Mouse (Mus musculus) embryonic fibroblast, embryonic 13.5 days (primary cell): ENCODE data around the gene Ubr1. TPM values are rescaled to one million over a fixed set of nuclear protein-coding genes. Genes with fewer than 3 reads are reported as not detected.

ENCODE experiments used
- H3K27ac ChIP-seq: 2 replicates; pipeline ENCODE4 v1.5.1; 2012; ENCODE audit warnings: low read length, control low read depth, inconsistent platforms; ENCODE audit not compliant: insufficient read depth
- H3K4me1 ChIP-seq: 2 replicates; pipeline ENCODE4 v1.6.1; 2011; ENCODE audit warnings: low read length; ENCODE audit not compliant: control insufficient read depth, insufficient read depth
- H3K4me3 ChIP-seq: 2 replicates; pipeline ENCODE4 v1.5.1; 2011; ENCODE audit warnings: mild to moderate bottlenecking, control low read depth, low read length; ENCODE audit not compliant: insufficient read depth
- CTCF ChIP-seq: IDR thresholded peaks from 2 replicates; pipeline ENCODE4 v1.5.1; 2011; ENCODE audit warnings: mild to moderate bottlenecking, control low read depth, low read length, moderate library complexity, borderline replicate concordance; ENCODE audit not compliant: insufficient read depth
- POLR2A ChIP-seq: IDR thresholded peaks from 2 replicates; pipeline ENCODE4 v1.6.1; 2011; ENCODE audit warnings: low read depth, mild to moderate bottlenecking, control low read depth, low read length, moderate library complexity
- polyA plus RNA-seq: library from polyadenylated mRNA; stranded (reverse); fragments of >200 nt; gene quantifications from 2 replicates; pipeline ENCODE4 v1.2.4, GENCODE M21; 2011; ENCODE audit warnings: low read depth; ENCODE audit not compliant: missing spikeins, insufficient read length

The Ubr1 gene
- polyA plus RNA-seq, 1 experiment: 25.4 TPM

DNA sequence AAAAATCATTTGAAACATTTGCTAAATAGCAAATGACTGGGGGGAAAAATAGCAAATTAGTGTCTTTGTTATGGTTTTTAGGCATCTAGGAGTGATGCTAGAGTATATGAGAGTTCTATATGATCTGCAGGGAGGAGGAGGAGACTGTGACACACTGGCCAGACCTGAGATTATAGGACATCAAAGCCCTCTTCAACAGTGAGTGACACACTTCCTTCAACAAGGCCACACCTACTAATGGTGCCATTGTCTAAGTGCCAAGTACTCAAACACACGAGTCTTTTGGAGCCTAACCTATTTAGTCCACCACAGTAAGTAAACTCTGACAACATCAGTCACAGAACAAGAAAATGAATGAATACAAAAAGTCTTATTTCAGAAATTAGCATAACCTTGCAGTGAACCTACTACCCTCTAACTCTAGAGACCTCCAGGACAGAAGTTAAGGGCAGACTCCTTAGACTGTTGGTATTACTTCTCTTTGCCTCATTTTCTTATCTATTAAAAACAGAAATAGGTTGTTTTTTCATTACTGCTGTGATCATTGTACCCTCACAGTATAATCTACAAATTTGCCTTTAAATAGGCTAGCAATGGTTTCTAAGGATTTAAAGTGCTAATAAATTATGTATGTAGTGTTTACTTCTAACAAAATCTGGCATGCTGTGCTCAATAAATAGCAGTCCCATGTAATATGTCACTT is 143.4 kb downstream of the Ubr1 start:
- no peak for TF ChIP-seq CTCF
- TF ChIP-seq POLR2A: no peak
- Histone ChIP-seq H3K4me1 (no peaks in the 10 kb centered on the region), H3K4me3 (no peak overlapping the region), H3K27ac (no peak overlapping the region)

Other genes starting within 250 kb of the Ubr1 start
- 7.1 and 11.1 TPM in 2 replicates for gene Cdan1, start 120.6 kb downstream of the Ubr1 start, polyA plus RNA-seq
- 12.3 and 15.7 TPM in 2 replicates for gene Ttbk2, start 120.1 kb downstream of the Ubr1 start, polyA plus RNA-seq
- gene Tmem62, start 6.3 kb upstream of the Ubr1 start, polyA plus RNA-seq: 5.0 and 8.0 TPM in 2 replicates
- gene Ccndbp1, start 37.7 kb upstream of the Ubr1 start, polyA plus RNA-seq: 31.8 and 37.2 TPM in 2 replicates
- gene Epb42, start 66.4 kb upstream of the Ubr1 start, polyA plus RNA-seq: not detected in 2 replicates
- gene Tgm5, start 115.1 kb upstream of the Ubr1 start, polyA plus RNA-seq: not detected in 2 replicates
- gene Tgm7, start 139.1 kb upstream of the Ubr1 start, polyA plus RNA-seq: not detected in 2 replicates
- gene Adal, start 169.7 kb upstream of the Ubr1 start, polyA plus RNA-seq: 7.2 and 10.0 TPM in 2 replicates
- 4.4 and 5.5 TPM in 2 replicates for gene Lcmt2, start 169.9 kb upstream of the Ubr1 start, polyA plus RNA-seq
- 41.5 and 48.2 TPM in 2 replicates for gene Tubgcp4, start 199.9 kb upstream of the Ubr1 start, polyA plus RNA-seq
- gene Zscan29, start 200.4 kb upstream of the Ubr1 start, polyA plus RNA-seq: 10.3 and 10.8 TPM in 2 replicates